Mouse (Mus musculus) spleen, embryonic (tissue): ENCODE measurements around the gene Prune2.

Experiments used
- CTCF ChIA-PET: fragments of 350-600 bp; sonication (Branson Sonifier 250); formaldehyde crosslinking; loops from one replicate; lab custom pipeline; 2022; lab: Charles Lee

Prune2 gene

DNA sequence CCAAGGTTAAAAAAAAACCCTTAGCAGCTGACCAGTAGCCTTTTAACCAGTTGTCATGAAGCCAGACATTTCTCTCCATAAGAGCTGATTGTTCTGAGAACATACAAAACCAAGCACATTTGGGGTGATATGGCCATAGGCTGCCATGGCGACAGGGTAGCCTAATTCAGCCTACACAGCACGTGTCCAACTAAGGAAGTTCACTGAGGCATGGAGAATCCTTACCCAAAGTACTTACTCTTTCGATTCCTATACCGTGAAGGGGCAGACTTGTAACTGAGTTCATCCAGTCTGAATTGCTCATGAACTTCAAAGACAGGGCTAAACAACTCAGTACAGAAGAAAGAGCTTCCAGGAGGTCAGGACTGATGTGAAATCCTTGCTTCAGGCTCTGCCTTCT, 299.6 kb downstream of the Prune2 start:
- CTCF ChIA-PET, result no interaction called here

DNA sequence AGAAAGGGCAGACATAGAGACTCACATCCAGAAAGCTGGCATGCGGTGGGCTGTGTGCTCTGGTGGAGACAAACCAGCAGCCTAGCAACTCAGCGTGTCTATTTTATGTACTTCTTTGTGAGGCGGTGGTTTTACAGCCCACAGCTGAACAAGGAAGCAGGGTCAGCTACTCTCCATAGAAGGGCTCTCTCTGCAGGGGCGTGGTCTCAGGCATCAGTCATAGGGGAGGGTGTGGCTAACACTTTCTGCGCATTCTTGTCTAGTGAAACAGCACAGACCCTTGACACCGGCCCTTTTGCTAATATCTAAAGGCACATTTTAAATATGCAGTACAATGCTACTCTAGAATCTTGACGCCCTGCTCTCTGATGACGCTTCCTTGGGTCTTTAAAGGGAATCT, 300.5 kb downstream of the Prune2 start:
- CTCF ChIA-PET, result no interaction called here

DNA sequence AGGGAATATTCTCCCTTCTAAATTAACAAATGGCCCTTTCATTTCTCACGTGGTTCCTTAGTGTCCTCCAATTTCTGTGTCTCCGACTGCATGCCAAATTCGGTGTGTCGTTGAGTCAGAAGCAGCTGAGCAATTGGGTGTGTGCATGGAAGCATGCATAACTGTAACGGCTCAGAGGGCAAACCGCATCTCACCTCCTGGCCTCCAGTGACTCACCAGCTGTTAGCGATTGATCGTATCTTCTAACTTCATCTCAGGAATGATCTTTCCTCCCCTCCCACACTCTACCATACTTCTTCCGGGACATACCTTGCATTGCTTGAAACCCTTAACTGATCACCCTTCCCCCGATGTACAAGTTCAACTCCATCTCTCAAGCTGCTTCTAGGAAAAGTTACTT, 300.9 kb downstream of the Prune2 start:
- CTCF ChIA-PET, result no interaction called here

DNA sequence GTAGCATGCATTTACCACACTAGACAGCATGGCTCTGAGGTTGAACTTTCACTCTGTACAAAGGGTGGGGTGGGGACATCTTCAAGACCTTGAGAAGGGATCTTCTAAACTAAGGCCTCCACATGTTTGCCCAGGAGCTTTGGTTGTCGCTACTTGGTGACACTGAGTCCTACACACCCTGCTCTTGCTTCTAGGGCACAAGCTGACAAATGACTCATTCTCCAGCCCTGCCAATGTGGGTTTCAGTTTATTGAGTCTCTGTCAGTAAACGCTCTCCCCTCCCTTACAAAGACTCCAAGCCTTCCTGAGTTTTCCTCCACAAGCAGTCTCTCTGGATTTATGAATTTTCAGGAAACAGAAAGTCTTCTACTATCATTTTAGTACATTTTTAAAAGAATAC, 307.3 kb downstream of the Prune2 start:
- CTCF ChIA-PET, result no interaction called here

DNA sequence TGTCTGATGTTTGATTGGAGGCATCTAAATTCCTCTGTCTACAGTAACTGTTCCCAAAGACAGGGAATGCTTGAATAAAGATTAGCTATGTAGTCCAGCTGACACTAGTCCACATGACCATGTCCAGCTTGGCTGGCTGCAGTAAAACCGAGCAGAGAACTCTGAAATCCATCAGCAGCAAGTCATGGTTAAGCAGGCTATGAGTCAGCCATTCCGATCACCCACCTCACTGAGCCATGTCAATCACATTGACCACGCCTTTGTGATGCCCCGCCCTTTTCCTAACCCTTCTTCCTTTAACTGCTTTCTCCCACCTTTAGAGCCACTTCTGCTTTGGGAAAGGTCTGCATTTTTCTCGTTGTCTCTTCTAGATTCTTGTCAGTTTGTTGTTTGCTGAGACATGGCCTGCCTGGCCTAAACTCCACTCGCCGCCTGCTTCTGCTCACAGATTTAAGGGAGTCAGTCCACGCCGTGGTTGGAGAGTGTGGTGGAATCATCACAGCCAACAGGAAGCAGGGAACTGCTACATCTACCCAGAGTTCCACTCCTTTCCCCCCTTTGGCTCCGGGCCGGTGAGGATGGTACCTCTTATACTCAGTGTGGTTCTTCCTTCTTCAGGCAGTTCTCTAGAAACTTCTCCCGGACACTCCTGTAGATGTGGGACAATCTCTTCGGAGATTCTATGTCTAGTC, 307.9 kb downstream of the Prune2 start:
- CTCF ChIA-PET, result no interaction called here

DNA sequence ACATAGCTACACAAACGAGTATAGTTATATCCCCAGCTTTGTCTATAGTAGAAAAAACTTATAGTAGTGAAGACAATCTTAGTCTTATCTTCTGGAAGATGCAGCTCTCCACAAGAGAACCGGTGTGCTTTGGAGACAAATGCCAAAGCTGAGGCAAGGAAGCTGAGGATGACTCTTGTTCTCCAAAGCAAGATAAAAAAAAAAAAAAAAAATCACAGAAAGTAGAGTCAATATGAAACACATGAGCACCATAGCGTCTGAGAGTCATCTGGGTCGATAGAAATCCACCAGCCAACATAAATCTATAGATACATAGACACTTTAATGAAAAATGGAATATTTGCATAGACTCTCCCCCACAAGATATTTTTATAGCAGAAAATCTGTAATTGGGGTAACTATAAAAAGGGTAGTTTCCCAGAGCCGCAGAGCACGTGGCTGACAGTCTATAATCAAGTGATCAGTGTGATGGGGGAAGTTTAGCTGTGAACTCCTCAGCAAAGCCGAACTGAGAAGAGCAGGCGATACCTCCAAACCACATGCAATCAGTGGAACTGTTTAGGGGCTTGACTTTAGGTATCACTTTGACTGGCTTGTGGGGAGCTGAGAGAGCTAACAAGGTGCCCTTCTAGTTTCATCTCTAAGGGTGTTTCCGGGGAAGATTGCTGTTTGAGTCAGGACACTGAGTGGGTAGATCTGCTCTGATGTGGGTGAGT, 308.7 kb downstream of the Prune2 start:
- CTCF ChIA-PET, result interaction anchor here (0.7 kb wide), 1 partner anchor 124 kb away, joined by 3 read pairs; no protein-coding TSS in a partner anchor

DNA sequence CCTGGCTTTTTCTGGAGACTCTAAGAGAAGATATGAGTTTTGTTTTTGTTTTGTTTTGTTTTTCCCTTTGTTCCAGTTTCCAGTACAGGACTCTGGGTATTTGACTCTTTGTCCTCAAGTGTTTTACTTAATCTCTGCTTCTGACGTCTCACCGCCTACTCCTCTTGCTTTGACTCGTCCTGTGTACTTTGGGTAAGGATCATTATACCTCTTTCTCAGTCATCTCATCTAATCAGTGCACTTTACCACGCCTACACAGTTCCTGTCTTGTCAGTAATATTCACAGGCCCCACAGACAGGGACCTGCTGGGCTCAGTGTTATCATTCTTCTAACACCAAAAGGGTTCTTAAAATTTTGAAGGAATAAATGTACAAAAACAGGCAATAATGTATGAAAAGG, 312.8 kb downstream of the Prune2 start:
- CTCF ChIA-PET, result no interaction called here

DNA sequence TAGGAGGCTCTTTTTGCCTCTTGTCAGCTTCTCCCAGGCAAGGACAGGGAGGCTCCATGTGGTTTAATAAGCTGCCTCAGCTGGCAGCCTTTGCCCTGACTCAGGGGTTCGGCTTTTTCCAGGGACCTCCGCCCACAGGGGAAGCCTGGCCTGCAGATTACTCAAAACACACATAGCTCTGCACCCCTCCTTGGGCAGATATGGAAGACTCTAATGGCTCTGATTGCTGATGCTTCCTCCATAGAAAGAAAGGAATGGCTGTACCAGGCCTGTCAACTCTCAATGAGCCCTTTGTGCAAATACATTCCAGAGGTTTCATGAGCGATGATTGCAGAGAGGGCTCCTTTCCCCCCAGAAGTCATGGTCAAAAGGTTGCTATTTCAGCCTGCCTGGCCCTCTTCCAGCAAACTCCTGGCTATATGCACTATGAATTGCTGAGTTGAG, 315.3 kb downstream of the Prune2 start:
- CTCF ChIA-PET, result no interaction called here

DNA sequence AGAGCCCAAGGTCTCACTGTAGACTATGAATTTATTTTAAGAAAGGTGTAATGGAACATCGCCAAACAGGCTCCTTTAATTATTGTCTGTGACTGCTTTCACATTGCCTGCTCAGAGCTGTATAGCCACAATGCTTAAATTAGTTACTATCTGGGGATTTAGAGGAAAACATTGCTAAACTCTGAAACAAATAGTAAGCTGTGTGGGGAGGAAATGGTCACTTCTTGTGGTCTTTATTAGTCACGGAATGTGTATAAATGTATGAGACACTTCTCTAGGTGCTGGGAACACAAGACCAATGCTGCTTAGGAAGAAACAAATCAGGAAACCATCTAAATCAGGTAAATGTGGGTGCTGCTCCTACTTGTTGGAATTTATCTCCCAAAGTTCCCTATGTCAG, 317.1 kb downstream of the Prune2 start:
- CTCF ChIA-PET, result interaction anchor here (0.6 kb wide), 1 partner anchor 143 kb away, joined by 4 read pairs; no protein-coding TSS in a partner anchor
